Mouse (Mus musculus): ENCODE results near the gene Tgm2. TPM values are rescaled to one million over a fixed set of nuclear protein-coding genes. Genes with fewer than 3 reads are reported as not detected.

Gene Tgm2
- polyA plus RNA-seq (2012; rRNA removed) = 11.2 and 11.3 TPM in 2 replicates

GRCm38 (mm10) chr2:158146223-158146622, at the start of gene Tgm2:
Gene Tgm2, minus strand, starts transcription at chr2:158146436.
- DNase-seq (ENCODE audit: extremely low spot score in 1 of 2, low spot score in 1 of 2) = peak; percentile 33 to 82

- peak in 1 of 2 experiments; percentile 63 for DNase-seq (ENCODE audit: extremely low spot score in 1 of 2, low spot score in 1 of 2)
Measured at GRCm38 (mm10) chr2:158194945-158195640, 48.9 kb upstream of the Tgm2 start.

- no peak for DNase-seq (ENCODE audit: extremely low spot score in 1 of 2, low spot score in 1 of 2)
Measured at GRCm38 (mm10) chr2:158193611-158194336, 47.5 kb upstream of the Tgm2 start.

- DNase-seq (ENCODE audit: extremely low spot score in 1 of 2, low spot score in 1 of 2) = no peak
Measured at GRCm38 (mm10) chr2:158191098-158191497, 44.9 kb upstream of the Tgm2 start.

- no peak for DNase-seq (ENCODE audit: extremely low spot score in 1 of 2, low spot score in 1 of 2)
Measured at GRCm38 (mm10) chr2:158189451-158189850, 43.2 kb upstream of the Tgm2 start.

- no peak for DNase-seq (ENCODE audit: extremely low spot score in 1 of 2, low spot score in 1 of 2)
Measured at GRCm38 (mm10) chr2:158186206-158186871, 40.1 kb upstream of the Tgm2 start.

- peak in 1 of 2 experiments; percentile 17 for DNase-seq (ENCODE audit: extremely low spot score in 1 of 2, low spot score in 1 of 2)
Measured at GRCm38 (mm10) chr2:158183266-158183665, 37.0 kb upstream of the Tgm2 start.

GRCm38 (mm10) chr2:158181932-158182331, 35.7 kb upstream of the Tgm2 start:
- DNase-seq (ENCODE audit: extremely low spot score in 1 of 2, low spot score in 1 of 2) = peak in 1 of 2 experiments; percentile 37

GRCm38 (mm10) chr2:158180797-158181196, 34.6 kb upstream of the Tgm2 start:
- DNase-seq (ENCODE audit: extremely low spot score in 1 of 2, low spot score in 1 of 2) = peak in 1 of 2 experiments; percentile 33

- no peak for DNase-seq (ENCODE audit: extremely low spot score in 1 of 2, low spot score in 1 of 2)
Measured at GRCm38 (mm10) chr2:158179370-158180111, 33.3 kb upstream of the Tgm2 start.

GRCm38 (mm10) chr2:158178696-158179369, 32.6 kb upstream of the Tgm2 start:
- DNase-seq (ENCODE audit: extremely low spot score in 1 of 2, low spot score in 1 of 2) = no peak

- DNase-seq (ENCODE audit: extremely low spot score in 1 of 2, low spot score in 1 of 2) = no peak
Measured at GRCm38 (mm10) chr2:158178139-158178538, 31.9 kb upstream of the Tgm2 start.

GRCm38 (mm10) chr2:158177574-158177973, 31.3 kb upstream of the Tgm2 start:
- DNase-seq (ENCODE audit: extremely low spot score in 1 of 2, low spot score in 1 of 2) = no peak

GRCm38 (mm10) chr2:158176763-158177162, 30.5 kb upstream of the Tgm2 start:
- no peak for DNase-seq (ENCODE audit: extremely low spot score in 1 of 2, low spot score in 1 of 2)

- DNase-seq (ENCODE audit: extremely low spot score in 1 of 2, low spot score in 1 of 2) = no peak
Measured at GRCm38 (mm10) chr2:158175433-158175832, 29.2 kb upstream of the Tgm2 start.

- no peak for DNase-seq (ENCODE audit: extremely low spot score in 1 of 2, low spot score in 1 of 2)
Measured at GRCm38 (mm10) chr2:158174958-158175357, 28.7 kb upstream of the Tgm2 start.

- no peak for DNase-seq (ENCODE audit: extremely low spot score in 1 of 2, low spot score in 1 of 2)
Measured at GRCm38 (mm10) chr2:158174438-158174837, 28.2 kb upstream of the Tgm2 start.

GRCm38 (mm10) chr2:158170394-158170793, 24.2 kb upstream of the Tgm2 start:
- DNase-seq (ENCODE audit: extremely low spot score in 1 of 2, low spot score in 1 of 2) = no peak

- DNase-seq (ENCODE audit: extremely low spot score in 1 of 2, low spot score in 1 of 2) = no peak
Measured at GRCm38 (mm10) chr2:158169771-158170170, 23.5 kb upstream of the Tgm2 start.

GRCm38 (mm10) chr2:158169351-158169750, 23.1 kb upstream of the Tgm2 start:
- DNase-seq (ENCODE audit: extremely low spot score in 1 of 2, low spot score in 1 of 2) = no peak

All from frontal cortex, adult 2 months (tissue).